Mouse (Mus musculus): ENCODE measurements around the gene Gnai1.

The Gnai1 gene

DNA sequence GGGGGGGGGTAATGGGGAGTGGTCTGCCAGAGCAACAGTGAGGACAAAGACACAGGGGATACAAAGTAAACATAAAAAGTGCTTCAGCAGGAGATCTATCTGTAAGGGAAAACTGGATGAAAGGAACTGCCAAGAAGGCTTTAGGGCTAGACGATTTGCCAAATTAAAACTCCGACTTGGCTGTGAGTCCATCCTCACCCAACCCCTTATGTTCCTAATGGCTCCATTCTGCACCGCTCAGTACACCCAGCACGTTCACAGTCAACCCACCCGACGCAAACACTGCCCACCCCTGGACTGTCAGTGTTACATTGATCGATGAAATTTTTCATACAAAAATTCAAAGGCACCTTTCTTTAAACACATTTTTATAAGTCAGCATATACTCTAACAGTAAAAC lies 71.5 kb downstream of the Gnai1 start:
- intact Hi-C loops (cut with DNase I), result no loop called here

- intact Hi-C loops (cut with DNase I), result no loop called here
These were observed 72.1 kb downstream of the Gnai1 start for GRCm38 (mm10) chr5:18288079-18288478.

DNA sequence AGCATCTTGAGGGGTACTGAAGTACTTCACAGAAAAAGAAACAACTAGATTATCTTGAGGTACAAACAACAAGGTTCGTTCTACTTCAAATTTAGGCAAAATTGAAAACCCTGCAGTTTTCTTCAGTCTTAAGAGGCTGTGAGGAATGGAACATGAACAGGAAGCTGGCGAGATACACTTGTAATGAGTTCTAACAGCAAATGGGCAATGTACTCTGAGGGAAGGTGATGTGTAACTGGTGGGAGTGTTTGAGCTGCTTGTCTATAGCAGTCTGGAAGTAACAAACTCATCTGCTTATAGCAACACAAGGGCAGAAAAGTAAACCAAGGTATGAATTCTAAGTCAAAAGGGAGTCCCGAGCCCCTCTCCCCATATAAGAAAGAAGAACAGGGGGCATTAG lies 78.1 kb downstream of the Gnai1 start:
- intact Hi-C loops (cut with DNase I), result no loop called here

DNA sequence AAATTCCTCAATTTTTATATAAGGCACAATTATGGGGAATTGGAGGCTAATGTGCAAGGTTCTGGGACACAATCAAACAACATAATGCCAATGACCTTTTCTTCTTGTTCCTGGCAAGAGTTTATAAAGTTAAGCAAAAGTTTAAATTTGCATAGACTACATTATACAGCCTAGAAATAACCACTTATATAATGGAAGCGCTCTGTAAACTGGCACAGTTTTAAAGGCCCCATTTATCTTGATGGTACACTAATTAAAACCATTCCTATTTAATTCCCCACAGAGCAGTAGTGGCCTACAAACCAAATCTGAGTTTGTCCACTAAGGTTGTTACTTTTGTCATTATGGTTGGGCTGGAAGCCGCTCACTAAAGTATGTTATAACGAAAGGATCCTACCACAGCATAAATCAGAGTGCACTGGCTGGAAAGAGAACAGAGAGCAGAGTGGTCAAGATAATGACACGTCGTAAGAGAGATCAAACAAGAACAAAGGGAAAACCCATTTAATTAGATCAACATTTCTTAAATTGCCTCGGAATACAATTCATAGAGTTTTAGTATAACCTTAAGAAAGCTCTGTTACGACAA lies 85.7 kb downstream of the Gnai1 start:
- intact Hi-C loops (cut with DNase I), result no loop called here

- intact Hi-C loops (cut with DNase I), result no loop called here
These were observed 86.6 kb downstream of the Gnai1 start for GRCm38 (mm10) chr5:18273291-18274284.

- intact Hi-C loops (cut with DNase I), result no loop called here
These were observed 109.7 kb downstream of the Gnai1 start for GRCm38 (mm10) chr5:18250379-18251017.

- intact Hi-C loops (cut with DNase I), result no loop called here
These were observed 111.0 kb downstream of the Gnai1 start for GRCm38 (mm10) chr5:18249132-18249531.

- intact Hi-C loops (cut with DNase I), result no loop called here
These were observed 130.8 kb downstream of the Gnai1 start for GRCm38 (mm10) chr5:18229396-18229795.

- intact Hi-C loops (cut with DNase I), result no loop called here
These were observed 131.3 kb downstream of the Gnai1 start for GRCm38 (mm10) chr5:18228866-18229265.

GRCm38 (mm10) chr5:18220873-18221272 lies 139.3 kb downstream of the Gnai1 start:
- intact Hi-C loops (cut with DNase I), result no loop called here

DNA sequence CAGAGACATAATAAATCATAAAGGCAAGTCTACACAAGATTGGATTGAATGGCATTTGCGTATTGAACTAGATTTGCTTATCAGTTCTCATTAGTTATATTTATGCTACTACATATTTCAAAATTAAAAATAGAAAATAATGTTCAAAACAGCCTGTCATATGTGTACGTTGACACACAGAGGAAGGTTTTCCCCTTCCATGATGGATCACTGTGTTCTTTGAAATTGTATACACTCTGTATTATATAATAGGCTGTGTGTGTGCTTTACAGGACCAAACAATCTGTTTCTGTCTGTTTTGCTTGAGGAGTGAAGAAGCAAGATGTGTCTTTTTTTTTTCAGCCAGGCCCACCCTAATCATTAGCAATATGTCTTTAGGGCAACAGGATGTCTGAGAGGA lies 141.9 kb downstream of the Gnai1 start:
- intact Hi-C loops (cut with DNase I), result no loop called here

DNA sequence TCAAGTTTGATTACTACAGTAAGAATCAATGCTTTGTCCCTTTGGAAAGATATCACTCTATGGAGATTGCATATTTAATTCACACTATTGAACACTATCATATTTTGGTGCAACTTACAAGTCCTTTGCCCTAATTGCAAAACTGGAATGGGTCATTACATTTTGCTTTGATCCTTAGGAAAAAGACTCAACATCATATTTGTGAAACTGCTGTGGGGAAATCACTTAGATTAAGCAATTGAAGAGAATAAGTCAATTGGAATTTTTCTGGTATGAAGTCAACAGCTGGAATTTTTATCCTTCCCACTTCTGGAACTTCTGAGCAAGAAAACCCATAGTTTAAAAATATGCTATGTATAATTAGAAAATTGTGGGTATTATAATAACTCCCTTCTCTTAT lies 142.3 kb downstream of the Gnai1 start:
- intact Hi-C loops (cut with DNase I), result no loop called here
